Mouse (Mus musculus) liver, adult 2 months (tissue): Measurements from ENCODE around the gene Sdhaf1. TPM values are rescaled to one million over a fixed set of nuclear protein-coding genes. Genes with fewer than 3 reads are reported as not detected.

Experiments
- DNase-seq: peaks from one replicate; pipeline ENCODE4 v3.0.0-alpha.2; 2011; ENCODE audit warnings: low read depth, low spot score; ENCODE audit errors: extremely low read depth
- H3K27ac ChIP-seq: fragments of 200-500 bp; replicated peaks from 2 replicates; pipeline ENCODE4 v1.5.1; 2012; ENCODE audit warnings: low read depth, mild to moderate bottlenecking, control low read depth, inconsistent platforms, low read length; ENCODE audit not compliant: insufficient read depth
- H3K27me3 ChIP-seq: fragments of 200-500 bp; 2 replicates; pipeline ENCODE4 v1.6.1; 2012; ENCODE audit warnings: mild to moderate bottlenecking, moderate library complexity, low read length, inconsistent platforms; ENCODE audit not compliant: control insufficient read depth, insufficient read depth
- H3K36me3 ChIP-seq: fragments of 200-500 bp; 2 replicates; pipeline ENCODE4 v1.6.1; 2012; ENCODE audit warnings: low read length, inconsistent platforms; ENCODE audit not compliant: control insufficient read depth, insufficient read depth
- H3K4me1 ChIP-seq: fragments of 200-500 bp; 2 replicates; pipeline ENCODE4 v1.6.1; 2011; ENCODE audit warnings: low read length; ENCODE audit not compliant: control insufficient read depth, insufficient read depth
- H3K4me3 ChIP-seq: fragments of 200-500 bp; 2 replicates; pipeline ENCODE4 v1.5.1; 2011; ENCODE audit warnings: low read depth, mild to moderate bottlenecking, control low read depth, low read length, moderate library complexity; ENCODE audit not compliant: insufficient read depth
- H3K79me2 ChIP-seq: fragments of 200-500 bp; 2 replicates; pipeline ENCODE4 v1.6.1; 2012; ENCODE audit warnings: inconsistent platforms, mild to moderate bottlenecking, low read length, moderate library complexity; ENCODE audit not compliant: control insufficient read depth, insufficient read depth
- H3K9ac ChIP-seq: fragments of 200-500 bp; 2 replicates; pipeline ENCODE4 v1.6.1; 2012; ENCODE audit warnings: low read depth, mild to moderate bottlenecking, control low read depth, inconsistent platforms, low read length
- CTCF ChIP-seq: fragments of 200-500 bp; IDR thresholded peaks from 2 replicates; pipeline ENCODE4 v1.5.1; 2011; ENCODE audit warnings: low read depth, low read length, control low read depth
- POLR2A ChIP-seq: fragments of 200-500 bp; IDR thresholded peaks from 2 replicates; pipeline ENCODE4 v1.6.1; 2011; ENCODE audit warnings: low read length, control low read depth; ENCODE audit not compliant: insufficient read depth; ENCODE audit errors: extremely low read depth
- WGBS: fragments of 180-500 bp; shearing (Covaris S2); methylation state at CpG from one replicate; pipeline ENCODE4 v1.1.7; 2018; 5-methylcytosine and 5-hydroxymethylcytosine counted together
- polyA plus RNA-seq: library from polyadenylated mRNA; depleted of rRNA; stranded (reverse); fragments of >200 nt; gene quantifications from 2 replicates; pipeline ENCODE4 v1.2.3, GENCODE M21; 2012
- total RNA-seq: library from RNA; depleted of rRNA; stranded (reverse); fragments of >200 nt; gene quantifications from 2 replicates; pipeline ENCODE4 v1.2.3, GENCODE M21; 2014

Sdhaf1 gene
- total and polyA plus RNA-seq, 2 experiments: 4.0 to 15.8 TPM

GRCm38 (mm10) chr7:30318142-30318541 is 5.6 kb downstream of the Sdhaf1 start:
- no peak overlapping the region for H3K9ac ChIP-seq
- H3K4me3 ChIP-seq: no peak overlapping the region
- peaks cover 17% of the 10 kb centered on the region for H3K4me1 ChIP-seq
- H3K27me3 ChIP-seq: no peaks in the 10 kb centered on the region
- no peak overlapping the region for H3K27ac ChIP-seq
- H3K36me3 ChIP-seq: no peaks in the 10 kb centered on the region
- WGBS: 94% methylated on average over 3 of the region's 3 CpGs
- no peak for TF ChIP-seq POLR2A
- no peak for TF ChIP-seq CTCF
- no peak for DNase-seq
- H3K79me2 ChIP-seq: peaks cover 4% of the 10 kb centered on the region; the same call in 1 of the 2 replicates

- peaks cover 20% of the 10 kb centered on the region for H3K4me1 ChIP-seq
- WGBS: 60% methylated on average over 13 of the region's 13 CpGs
- TF ChIP-seq POLR2A: no peak
- no peak for TF ChIP-seq CTCF
- H3K27me3 ChIP-seq: no peaks in the 10 kb centered on the region
- H3K27ac ChIP-seq: no peak overlapping the region
- H3K36me3 ChIP-seq: no peaks in the 10 kb centered on the region
- H3K79me2 ChIP-seq: peaks cover 6% of the 10 kb centered on the region; the same call in 1 of the 2 replicates
- no peak overlapping the region for H3K4me3 ChIP-seq
- no peak overlapping the region for H3K9ac ChIP-seq
- DNase-seq: no peak
Observed at GRCm38 (mm10) chr7:30315559-30316529, 7.9 kb downstream of the Sdhaf1 start.

GRCm38 (mm10) chr7:30314721-30315155 is 9.0 kb downstream of the Sdhaf1 start, which contains the start of gene Syne4:
Gene Syne4 (plus strand): TSS chr7:30314807.
- Histone ChIP-seq H3K79me2 (peaks cover 6% of the 10 kb centered on the region; the same call in 1 of the 2 replicates), H3K27me3 (no peaks in the 10 kb centered on the region), H3K27ac (peak within 1 kb of the TSS; percentile 73), H3K36me3 (no peaks in the 10 kb centered on the region), H3K4me1 (peaks cover 11% of the 10 kb centered on the region), H3K9ac (peak within 1 kb of the TSS; percentile 82), H3K4me3 (peak within 1 kb of the TSS; percentile 73)
- no peak for TF ChIP-seq CTCF
- TF ChIP-seq POLR2A: no peak
- WGBS: 26% methylated on average over 9 of the region's 9 CpGs
- DNase-seq: no peak

GRCm38 (mm10) chr7:30313666-30314320 is 9.9 kb downstream of the Sdhaf1 start:
- Histone ChIP-seq H3K36me3 (no peaks in the 10 kb centered on the region), H3K4me1 (peaks cover 12% of the 10 kb centered on the region), H3K79me2 (peaks cover 6% of the 10 kb centered on the region; the same call in 1 of the 2 replicates), H3K4me3 (peak overlapping the region; percentile 73), H3K27me3 (no peaks in the 10 kb centered on the region), H3K27ac (peak overlapping the region; percentile 73), H3K9ac (peak overlapping the region; percentile 82)
- WGBS: 15% methylated on average over 27 of the region's 27 CpGs
- TF ChIP-seq POLR2A: peak; percentile 43; the same call in 1 of the 2 replicates
- 0 out of 2 replicates have a peak, but pooled peaks have one; percentile 21 for TF ChIP-seq CTCF
- peak; percentile 79 for DNase-seq

GRCm38 (mm10) chr7:30310136-30310535 is 13.6 kb downstream of the Sdhaf1 start:
- H3K27ac ChIP-seq: no peak overlapping the region
- WGBS: 77% methylated on average over 12 of the region's 12 CpGs

More at GRCm38 (mm10) chr7:30310136-30310535, 13.6 kb downstream of the Sdhaf1 start:
- H3K36me3 ChIP-seq: no peaks in the 10 kb centered on the region
- H3K9ac ChIP-seq: no peak overlapping the region
- TF ChIP-seq CTCF (no peak), POLR2A (no peak)
- no peaks in the 10 kb centered on the region for H3K27me3 ChIP-seq
- peaks cover 16% of the 10 kb centered on the region for H3K4me1 ChIP-seq
- H3K4me3 ChIP-seq: no peak overlapping the region
- peaks cover 6% of the 10 kb centered on the region; the same call in 1 of the 2 replicates for H3K79me2 ChIP-seq
- DNase-seq: no peak
